13 mouse cellular contexts compared by ENCODE assay signal in genomic region chr15:87335737-87336136, GRCm38 (mm10).
DNase-seq lines count a peak whose midpoint lies in the region; ATAC-seq and TF ChIP-seq lines count a peak whose summit lies in the region.
"Had no signal": no experiment of that assay in that cellular context is flagged by ENCODE, and none has a peak within 500 bp of the region (broad histone marks: within the 10 kb centered on the region; RNA-seq: fewer than 3 reads in every experiment).

No protein-coding gene starts in this region.

- 0 out of 2 replicates have a peak overlapping the region, but pooled peaks have one; percentile 17 for H3K27ac ChIP-seq in forebrain, embryonic 15.5 days (replicated peaks)
- H3K27ac ChIP-seq in forebrain, embryonic 10.5 days: no peak overlapping the region
- no peak overlapping the region for H3K27ac ChIP-seq in liver, postnatal 0 days (ENCODE audit: low read depth)
- H3K27ac ChIP-seq: heart, adult 2 months; midbrain, embryonic 12.5 days had no signal

- H3K4me1 ChIP-seq in forebrain, embryonic 15.5 days: peaks cover 28% of the 10 kb centered on the region
- 0 out of 2 replicates have a peak, but pooled peaks cover 5% of the 10 kb centered on the region for H3K4me1 ChIP-seq in forebrain, embryonic 10.5 days
- no peaks in the 10 kb centered on the region for H3K4me1 ChIP-seq in liver, postnatal 0 days (ENCODE audit: insufficient read depth)

- no peaks in the 10 kb centered on the region for H3K27me3 ChIP-seq in forebrain, embryonic 15.5 days
- H3K27me3 ChIP-seq in forebrain, embryonic 10.5 days (ENCODE audit: poor library complexity, severe bottlenecking): no peaks in the 10 kb centered on the region
- no peaks in the 10 kb centered on the region for H3K27me3 ChIP-seq in liver, postnatal 0 days (ENCODE audit: insufficient read depth, low read length)
- H3K27me3 ChIP-seq: midbrain, embryonic 12.5 days had no signal

- H3K4me3 ChIP-seq in forebrain, embryonic 15.5 days: no peak overlapping the region
- H3K4me3 ChIP-seq in forebrain, embryonic 10.5 days: no peak overlapping the region
- H3K4me3 ChIP-seq in liver, postnatal 0 days (ENCODE audit: low read depth, low read length): no peak overlapping the region
- H3K4me3 ChIP-seq: heart, adult 2 months; midbrain, embryonic 12.5 days had no signal

- intact Hi-C loops in heart, postnatal 25 days (cut with DNase I): no loop called here

- no peak overlapping the region for H3K9ac ChIP-seq in forebrain, embryonic 15.5 days (replicated peaks)
- H3K9ac ChIP-seq in liver, postnatal 0 days (replicated peaks): no peak overlapping the region
- H3K9ac ChIP-seq: midbrain, embryonic 12.5 days had no signal

- no peaks in the 10 kb centered on the region for H3K36me3 ChIP-seq in forebrain, embryonic 15.5 days
- H3K36me3 ChIP-seq in forebrain, embryonic 10.5 days (replicated peaks): no peaks in the 10 kb centered on the region
- H3K36me3 ChIP-seq in liver, postnatal 0 days (replicated peaks; ENCODE audit: insufficient read depth, low read length): no peaks in the 10 kb centered on the region
- H3K36me3 ChIP-seq: midbrain, embryonic 12.5 days had no signal

- ATAC-seq in forebrain, embryonic 15.5 days (replicated peaks): peak; percentile 41; the same call in 1 of the 2 replicates
- no peak for ATAC-seq in liver, postnatal 0 days
- ATAC-seq: activated CD4-positive, CD25-positive, alpha-beta regulatory T cell, adult 4 months had no signal

- no peaks in the 10 kb centered on the region for H3K9me3 ChIP-seq in forebrain, embryonic 15.5 days
- no peaks in the 10 kb centered on the region for H3K9me3 ChIP-seq in forebrain, embryonic 10.5 days
- no peaks in the 10 kb centered on the region for H3K9me3 ChIP-seq in liver, postnatal 0 days (ENCODE audit: low read length)
- H3K9me3 ChIP-seq: midbrain, embryonic 12.5 days had no signal

- H3K4me2 ChIP-seq in forebrain, embryonic 15.5 days (replicated peaks): no peak overlapping the region
- H3K4me2 ChIP-seq in liver, postnatal 0 days (ENCODE audit: low read depth, low read length): no peak overlapping the region
- H3K4me2 ChIP-seq: midbrain, embryonic 12.5 days had no signal

- no peak for TF ChIP-seq CTCF in liver, postnatal 0 days (IDR thresholded peaks at IDR 0.05; ENCODE audit: low read depth)

- TF ChIP-seq EP300 in liver, postnatal 0 days (IDR thresholded peaks at IDR 0.05; ENCODE audit: low read depth): no peak

- DNase-seq in forebrain, embryonic 10.5 days (ENCODE audit: extremely low spot score, low spot score): no peak
- DNase-seq in brain, adult 2 months (ENCODE audit: low read depth, low spot score): peak; percentile 80
- peak; percentile 64 for DNase-seq in cerebellum, adult 8-10 months
- DNase-seq in layer of hippocampus, adult 18-20 months (ENCODE audit: low spot score in 2 of 2): peak; percentile 58 to 80
- DNase-seq in heart, postnatal 25 days (ENCODE audit: low spot score): no peak
- DNase-seq in liver, postnatal 0 days: no peak
- DNase-seq in adrenal gland, postnatal 25 days: no peak
- DNase-seq: heart, adult 2 months; lung, adult 18-20 months; lung, postnatal 4 days had no signal

- 55% methylated on average over 11 of the region's 11 CpGs for WGBS in forebrain, embryonic 15.5 days
- WGBS in forebrain, embryonic 10.5 days: 95% methylated on average over 11 of the region's 11 CpGs
- WGBS in liver, postnatal 0 days (ENCODE audit: insufficient replicate concordance): 86% methylated on average over 11 of the region's 11 CpGs

Comparison
In these comparisons a context has a peak if more than half of its experiments do, and no peak if none do; other contexts are left out.
1. DNase-seq: peak in brain, adult 2 months (single experiment), cerebellum, adult 8-10 months (single experiment) and layer of hippocampus, adult 18-20 months (2 of 2); none in forebrain, embryonic 10.5 days (single experiment), heart, postnatal 25 days (single experiment), liver, postnatal 0 days (single experiment) and adrenal gland, postnatal 25 days (single experiment).